Mouse (Mus musculus): ENCODE results near the gene Camk1d.

GRCm38 (mm10) chr2:5485786-5486185, 228.5 kb downstream of the Camk1d start:
- TF ChIP-seq HCFC1 (IDR thresholded peaks at IDR 0.05; ENCODE audit: borderline replicate concordance, insufficient read depth, low read length), result no peak
- TF ChIP-seq MAFK (IDR thresholded peaks at IDR 0.05; ENCODE audit: insufficient read depth, low read depth, low read length), result no peak
- no peak for TF ChIP-seq CHD2 (IDR thresholded peaks at IDR 0.05; ENCODE audit: low read depth, low read length)
